Mouse (Mus musculus) heart, adult 2 months (tissue): ENCODE results near the gene Anxa1.

Source experiments
- CTCF ChIP-seq: fragments of 200-600 bp; IDR thresholded peaks from 2 replicates; pipeline ENCODE4 v1.8.1; 2022; ENCODE audit warnings: antibody characterized with exemption, mild to moderate bottlenecking, moderate library complexity
- EP300 ChIP-seq: fragments of 200-500 bp; IDR thresholded peaks from 2 replicates; pipeline ENCODE4 v1.6.1; 2011; ENCODE audit warnings: low read depth, low read length, control low read depth; ENCODE audit not compliant: insufficient read depth
- POLR2A ChIP-seq: fragments of 200-500 bp; IDR thresholded peaks from 2 replicates; pipeline ENCODE4 v1.6.1; 2011; ENCODE audit warnings: mild to moderate bottlenecking, low read depth, low read length, control low read depth; ENCODE audit not compliant: insufficient read depth

DNA sequence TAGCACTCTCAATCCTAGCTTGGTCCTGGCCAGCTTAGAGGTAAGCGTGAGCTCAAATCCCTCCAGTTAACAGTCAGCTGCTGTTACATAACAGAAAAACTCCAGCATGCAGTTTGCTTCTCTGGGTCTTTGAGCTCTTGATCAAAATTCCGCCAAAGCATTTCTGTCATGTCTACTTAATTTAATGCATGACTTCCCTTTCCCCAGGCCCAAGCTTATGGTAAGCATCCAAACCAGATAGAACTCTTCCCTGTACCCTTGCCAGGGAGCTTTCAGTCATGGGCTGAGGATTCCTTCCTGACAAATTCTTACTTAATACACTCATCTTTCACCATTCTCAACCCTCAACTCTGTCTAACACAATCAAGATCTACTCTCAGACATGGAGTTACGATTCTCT lies 20.5 kb upstream of the Anxa1 start:
- no peak for TF ChIP-seq CTCF
- TF ChIP-seq EP300 = no peak
- TF ChIP-seq POLR2A = no peak
